ENCODE assay signal across 8 mouse cellular contexts in the genomic region with DNA sequence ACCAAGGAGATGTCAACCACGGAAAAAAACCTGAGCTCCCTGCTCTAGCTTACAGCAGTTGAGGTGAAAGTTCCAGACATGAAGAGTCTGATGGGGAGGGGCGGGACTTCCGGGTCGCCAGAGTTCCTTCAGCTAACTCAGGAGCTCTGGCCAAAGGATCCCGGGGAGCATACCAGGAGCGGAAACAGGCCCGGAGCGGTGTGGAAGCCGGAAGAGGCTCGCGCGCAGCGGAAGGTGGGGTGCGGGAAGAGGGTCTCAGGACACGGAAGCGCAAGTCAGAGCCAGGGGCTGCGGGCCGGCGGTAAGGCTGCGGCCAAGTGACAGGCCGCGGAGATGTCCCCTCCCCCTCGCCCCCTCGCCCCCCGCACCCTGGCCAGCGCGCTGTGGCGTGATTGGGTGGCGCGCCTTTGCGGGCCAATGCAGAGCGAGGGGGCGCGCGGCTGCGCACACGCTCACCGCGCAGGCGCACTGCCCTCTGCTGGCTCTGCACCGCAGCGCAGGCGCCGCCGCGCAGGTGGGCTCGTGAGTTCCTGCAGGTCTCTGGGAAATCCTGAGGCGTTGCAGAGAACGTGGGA. TPM values are rescaled to one million over a fixed set of nuclear protein-coding genes. Genes with fewer than 3 reads are reported as not detected.
DNase-seq lines count a peak whose midpoint lies in the region; ATAC-seq lines count a peak whose summit lies in the region.

A gene (plus strand): TSS at position 103 of the 575 bp plus-strand sequence.

- DNase-seq in ZHBTc4 (ENCODE audit: low read depth, low spot score) = peak; percentile 95
- peak; percentile 77 to 83 for DNase-seq in gastrocnemius, adult 8-10 months (ENCODE audit: low spot score in 2 of 2)
- DNase-seq in hindlimb bud, embryonic 11.5 days (ENCODE audit: extremely low spot score, low read depth, low spot score) = peak; percentile 77
- peak; percentile 74 to 76 for DNase-seq in left cerebral cortex, adult 8-10 months (ENCODE audit: low spot score in 2 of 2)
- peak; percentile 89 to 91 for DNase-seq in right cerebral cortex, postnatal 10 days (ENCODE audit: low spot score in 2 of 2)
- peak; percentile 82 for DNase-seq in urinary bladder, postnatal 25 days (ENCODE audit: low spot score)

- peaks cover 11% of the 10 kb centered on the region for H3K36me3 ChIP-seq in megakaryocyte, embryonic 14.5 days (replicated peaks; ENCODE audit: low read length)

- no peaks in the 10 kb centered on the region for H3K9me3 ChIP-seq in megakaryocyte, embryonic 14.5 days

- ATAC-seq in common myeloid progenitor, adult 5-6 weeks (replicated peaks; ENCODE audit: low read depth, poor library complexity, severe bottlenecking) = peak; percentile 92

- peak within 1 kb of the TSS; percentile 95 for H3K4me3 ChIP-seq in megakaryocyte, embryonic 14.5 days (replicated peaks)

- H3K4me1 ChIP-seq in megakaryocyte, embryonic 14.5 days = peaks cover 47% of the 10 kb centered on the region

- no peaks in the 10 kb centered on the region for H3K27me3 ChIP-seq in megakaryocyte, embryonic 14.5 days (replicated peaks)

RNA-seq across cellular contexts. Expression of the gene that starts here (rescaled TPM):
- total RNA-seq in common myeloid progenitor, adult 5-6 weeks (2017) = 38.2 and 51.8 TPM in 2 replicates
- total RNA-seq in gastrocnemius, adult 8-10 months (2022) = 10 to 100 TPM; 33.3 to 38.7 (median 35.1) TPM
- 10 to 100 TPM; 27.7 to 38.2 (median 31.8) TPM for total RNA-seq in left cerebral cortex, adult 8-10 months (2022)
- polyA plus RNA-seq in megakaryocyte, embryonic 14.5 days (2012; ENCODE audit: insufficient read depth, low replicate concordance) = 1.5 TPM in 1 of 2 replicates, not detected in the other

Comparison
In these comparisons a context has a peak if more than half of its experiments do, and no peak if none do; other contexts are left out.
1. Peak in every context shown above with its lines: DNase-seq, ATAC-seq and H3K4me3 ChIP-seq.